ENCODE assay signal across 8 mouse cellular contexts in genomic region chr14:47354111-47354577, GRCm38 (mm10). TPM values are rescaled to one million over a fixed set of nuclear protein-coding genes. Genes with fewer than 3 reads are reported as not detected.
DNase-seq lines count a peak whose midpoint lies in the region; ATAC-seq lines count a peak whose summit lies in the region.

No protein-coding gene starts in this region.

- WGBS in kidney, embryonic 14.5 days: 72% methylated on average over 8 of the region's 8 CpGs

- intact Hi-C loops in left cerebral cortex, postnatal 36 days (cut with DNase I): no loop called here

- no peak overlapping the region for H3K9ac ChIP-seq in kidney, embryonic 14.5 days (ENCODE audit: low read depth, low read length)

- no peaks in the 10 kb centered on the region for H3K27me3 ChIP-seq in kidney, embryonic 14.5 days (ENCODE audit: control insufficient read depth, insufficient read depth, low read length)

- no peak overlapping the region for H3K4me2 ChIP-seq in kidney, embryonic 14.5 days (replicated peaks; ENCODE audit: low read depth, low read length)

- H3K4me1 ChIP-seq in kidney, embryonic 14.5 days (ENCODE audit: control insufficient read depth, insufficient read depth, low read length): no peaks in the 10 kb centered on the region

- no peaks in the 10 kb centered on the region for H3K36me3 ChIP-seq in kidney, embryonic 14.5 days (ENCODE audit: control insufficient read depth, insufficient read depth, low read length)

- H3K9me3 ChIP-seq in kidney, embryonic 14.5 days (ENCODE audit: control insufficient read depth, low read length): no peaks in the 10 kb centered on the region

- no peak overlapping the region for H3K27ac ChIP-seq in kidney, embryonic 14.5 days (ENCODE audit: low read depth, low read length)

- peak; percentile 25 for DNase-seq in kidney, adult 18-20 months
- peak; percentile 88 for DNase-seq in R1 (ENCODE audit: low read depth, low spot score)
- DNase-seq in induced T-regulatory cell, adult 2 months (ENCODE audit: low read depth): peak; percentile 48
- DNase-seq in left cerebral cortex, postnatal 36 days (ENCODE audit: low spot score in 2 of 2): no peak
- DNase-seq in cerebellum, adult 11-12 months: no peak
- DNase-seq in layer of hippocampus, adult 18-20 months (ENCODE audit: low spot score in 2 of 2): no peak

- H3K4me3 ChIP-seq in kidney, embryonic 14.5 days (ENCODE audit: low read length): no peak overlapping the region

- ATAC-seq in kidney, embryonic 14.5 days (ENCODE audit: low FRiP score, low TSS enrichment): no peak
- ATAC-seq in megakaryocyte, adult 5-6 weeks (ENCODE audit: poor library complexity, severe bottlenecking): peak; percentile 96

RNA-seq across cellular contexts. Expression of gene Lgals3, which starts 13.4 kb away (rescaled TPM):
- polyA plus RNA-seq in kidney, embryonic 14.5 days (2014; fragmentation: Nextera tagmentation; extraction: Ambion mirVana): 11.2 and 12.0 TPM in 2 replicates
- total RNA-seq in megakaryocyte, adult 5-6 weeks (2015): 1,575 and 1,670 TPM in 2 replicates
- 496 and 508 TPM in 2 replicates for total RNA-seq in megakaryocyte, adult 5-6 weeks (2017)
- under 1 TPM in 1 of 2 experiments, not detected in 1; 0.49 TPM for total RNA-seq in left cerebral cortex, postnatal 36 days (2021)
- total RNA-seq in layer of hippocampus, adult 18-20 months (2021): 1 to 10 TPM in 1 of 2 experiments, not detected in 1; 1.1 TPM

RNA-seq across cellular contexts. Expression of gene Mapk1ip1l, which starts 56.1 kb away (rescaled TPM):
- polyA plus RNA-seq in kidney, embryonic 14.5 days (2014; fragmentation: Nextera tagmentation; extraction: Ambion mirVana): 57.5 and 104 TPM in 2 replicates
- 65.7 and 68.3 TPM in 2 replicates for total RNA-seq in megakaryocyte, adult 5-6 weeks (2015)
- total RNA-seq in megakaryocyte, adult 5-6 weeks (2017): 42.3 and 49.4 TPM in 2 replicates
- 10 to 100 TPM; 42.6 to 54.0 TPM for total RNA-seq in left cerebral cortex, postnatal 36 days (2021)
- 10 to 100 TPM; 49.9 to 59.5 TPM for total RNA-seq in layer of hippocampus, adult 18-20 months (2021)

Comparison
In these comparisons a context has a peak if more than half of its experiments do, and no peak if none do; other contexts are left out.
1. DNase-seq: peak in kidney, adult 18-20 months (single experiment), R1 (single experiment) and induced T-regulatory cell, adult 2 months (single experiment); none in left cerebral cortex, postnatal 36 days (0 of 2), cerebellum, adult 11-12 months (single experiment) and layer of hippocampus, adult 18-20 months (0 of 2).
2. RNA of gene Lgals3, which starts 13.4 kb away (total RNA-seq): 496 to 1,670 TPM in megakaryocyte, adult 5-6 weeks; 1.1 TPM in layer of hippocampus, adult 18-20 months and 0.49 TPM in left cerebral cortex, postnatal 36 days; every median in the first group is over 100 times any median in the second.